Mouse (Mus musculus): ENCODE data around the gene Cbl.

The Cbl gene

GRCm38 (mm10) chr9:44240911-44241310 lies 7.1 kb upstream of the Cbl start:
- in situ Hi-C loops (cut with MboI, MseI), result loop anchor here (5.0 kb wide), 1 partner anchor 49 kb away; no protein-coding TSS in a partner anchor

DNA sequence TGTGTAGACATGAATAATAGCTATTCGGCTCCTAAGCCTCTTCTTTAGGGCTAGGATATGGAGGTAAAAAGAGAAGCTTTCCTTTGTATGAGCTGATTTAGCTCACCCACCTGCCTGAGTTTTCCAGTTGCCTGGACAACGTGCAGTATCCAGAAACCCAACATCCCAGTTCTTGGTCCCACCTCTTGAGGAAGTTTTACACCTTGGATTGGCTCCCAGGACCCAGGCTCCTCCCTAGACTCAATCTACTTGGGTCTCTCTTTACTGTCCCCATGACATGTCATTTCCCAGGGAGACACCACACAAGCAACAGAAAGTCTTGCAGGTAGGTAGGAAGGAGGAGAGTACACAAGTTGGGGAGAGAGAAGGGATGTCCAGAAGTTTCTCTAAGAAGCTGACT lies 6.5 kb upstream of the Cbl start, which contains the start of gene Ccdc153:
Ccdc153 (plus strand) TSS at position 278 of the 400 bp plus-strand sequence.
- in situ Hi-C loops (cut with MboI, MseI), result loop anchor here (5.0 kb wide), 1 partner anchor 48 kb away; no protein-coding TSS in a partner anchor

DNA sequence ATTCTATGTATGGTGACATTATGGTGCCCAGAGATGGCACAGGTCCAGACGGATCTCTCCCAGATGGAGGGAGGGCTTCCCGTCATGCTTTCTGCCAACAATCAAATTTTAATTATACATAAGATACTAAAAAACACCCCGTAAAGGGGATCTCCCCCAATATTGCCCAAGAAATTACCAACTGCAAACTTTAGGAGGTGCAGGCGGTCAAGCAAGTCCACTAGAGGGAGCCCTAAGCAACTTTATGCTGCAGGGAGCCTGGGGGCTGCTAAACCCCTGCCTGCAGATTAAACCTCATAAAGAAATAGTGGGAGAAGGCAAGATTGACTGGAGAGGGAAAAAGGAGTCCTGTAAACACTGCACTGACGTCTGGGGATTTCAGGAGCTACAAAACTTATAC lies 5.6 kb upstream of the Cbl start:
- in situ Hi-C loops (cut with MboI, MseI), result no loop called here

GRCm38 (mm10) chr9:44238501-44239190 lies 4.8 kb upstream of the Cbl start:
- in situ Hi-C loops (cut with MboI, MseI), result no loop called here

GRCm38 (mm10) chr9:44237128-44237527 lies 3.3 kb upstream of the Cbl start:
- in situ Hi-C loops (cut with MboI, MseI), result no loop called here

- in situ Hi-C loops (cut with MboI, MseI), result no loop called here
These were observed 2.8 kb upstream of the Cbl start for GRCm38 (mm10) chr9:44236601-44237000.

DNA sequence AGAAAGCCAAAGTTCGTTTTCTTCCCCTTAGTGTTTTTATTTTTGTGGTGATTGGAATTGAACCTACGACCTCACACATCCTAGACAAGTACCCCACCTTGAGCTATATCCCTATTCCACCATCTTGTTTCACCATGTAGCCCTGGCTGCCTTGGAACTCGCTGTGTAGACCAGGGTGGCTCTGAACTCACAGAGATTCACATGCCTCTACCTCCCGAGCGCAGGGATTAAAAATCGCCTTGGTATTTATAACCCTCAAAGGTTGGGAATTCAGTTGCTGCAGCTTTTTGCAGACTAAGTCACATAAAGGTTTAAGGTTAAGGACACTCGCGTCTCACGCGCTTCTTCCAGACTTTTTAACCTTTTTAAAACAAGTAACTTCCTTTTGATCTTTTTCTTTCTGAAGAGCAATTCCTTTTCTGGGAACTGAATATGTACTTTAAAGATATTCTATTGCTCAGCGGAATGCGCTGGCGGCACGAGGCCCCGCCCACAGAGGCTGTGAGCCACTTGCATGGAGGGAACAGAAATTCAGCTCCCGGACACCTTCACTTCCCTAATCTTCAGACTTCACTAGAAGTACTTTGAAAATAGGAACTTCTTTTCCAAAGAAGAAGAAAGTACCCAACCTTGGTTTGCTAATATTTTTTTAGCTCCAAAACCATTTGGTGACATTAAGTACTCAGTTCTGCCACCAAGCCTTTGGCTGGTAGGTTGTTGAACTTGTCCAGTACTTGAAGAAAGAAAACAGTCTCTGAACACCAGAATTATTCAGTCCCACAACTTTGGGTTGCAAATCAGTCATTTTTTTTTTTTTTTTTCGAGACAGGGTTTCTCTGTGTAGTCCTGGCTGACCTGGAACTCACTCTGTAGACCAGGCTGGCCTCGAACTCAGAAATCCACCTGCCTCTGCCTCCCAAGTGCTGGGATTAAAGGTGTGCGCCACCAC lies 904 bp upstream of the Cbl start:
- in situ Hi-C loops (cut with MboI, MseI), result no loop called here

GRCm38 (mm10) chr9:44233021-44233801 lies 638 bp downstream of the Cbl start:
- in situ Hi-C loops (cut with MboI, MseI), result no loop called here

- in situ Hi-C loops (cut with MboI, MseI), result no loop called here
These were observed 2.2 kb downstream of the Cbl start for GRCm38 (mm10) chr9:44231609-44232008.

DNA sequence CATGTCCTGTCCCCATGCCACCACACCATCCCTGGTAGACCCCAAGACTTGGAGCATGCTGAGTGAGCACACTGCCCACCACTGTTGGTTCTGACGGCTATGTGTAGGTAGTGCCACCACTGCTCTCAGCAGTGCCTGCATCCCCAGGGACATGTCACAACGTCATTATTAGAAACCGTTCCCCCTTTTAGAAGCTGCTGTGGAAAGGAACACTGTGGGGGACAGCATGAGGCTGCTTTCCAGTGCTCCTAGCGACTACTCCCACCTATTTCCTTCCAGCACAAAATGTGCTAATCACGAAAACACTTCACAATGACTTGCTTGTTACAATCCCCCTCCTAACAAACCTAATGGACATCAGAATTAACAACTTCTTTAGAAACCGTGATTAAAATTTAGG lies 7.9 kb downstream of the Cbl start:
- in situ Hi-C loops (cut with MboI, MseI), result no loop called here

DNA sequence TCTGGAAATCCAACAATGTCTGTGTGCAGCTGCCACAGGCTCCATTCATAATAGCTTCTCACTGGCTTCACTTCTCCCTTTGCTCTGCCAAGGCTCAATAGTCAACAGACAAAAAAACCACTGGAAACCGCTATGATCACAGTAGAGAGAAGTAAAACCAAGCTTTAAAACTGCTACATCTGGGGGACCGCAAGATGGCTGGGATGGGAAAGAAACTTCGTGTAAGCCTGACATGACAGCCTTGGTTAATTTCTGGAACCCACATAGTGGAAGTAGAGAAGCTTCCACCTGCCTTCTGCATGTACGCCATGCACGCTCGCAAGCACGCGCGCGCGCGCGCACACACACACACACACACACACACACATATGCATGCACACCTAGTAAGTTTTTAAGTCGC lies 20.3 kb downstream of the Cbl start:
- in situ Hi-C loops (cut with MboI, MseI), result no loop called here

- in situ Hi-C loops (cut with MboI, MseI), result no loop called here
These were observed 21.4 kb downstream of the Cbl start for GRCm38 (mm10) chr9:44212406-44212805.

- in situ Hi-C loops (cut with MboI, MseI), result no loop called here
These were observed 24.4 kb downstream of the Cbl start for GRCm38 (mm10) chr9:44209416-44209815.

DNA sequence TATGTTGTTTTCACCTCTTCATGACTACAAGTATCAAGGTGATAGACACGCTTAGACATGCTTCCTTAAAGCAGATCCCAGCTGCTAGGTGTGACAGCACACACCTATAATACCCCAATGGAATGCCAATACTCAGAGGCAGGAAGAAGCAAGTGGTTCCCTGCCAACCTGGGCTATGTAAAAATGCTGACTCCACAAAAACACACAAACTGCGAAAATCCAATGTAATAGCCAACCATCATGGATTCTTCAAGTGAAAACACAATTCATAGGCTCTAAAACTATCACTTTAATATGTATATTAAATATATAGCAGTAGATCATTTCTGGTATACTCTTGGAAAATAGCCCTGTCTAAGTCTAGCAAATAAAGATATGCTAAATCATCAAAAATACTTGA lies 26.0 kb downstream of the Cbl start:
- in situ Hi-C loops (cut with MboI, MseI), result no loop called here

- in situ Hi-C loops (cut with MboI, MseI), result no loop called here
These were observed 33.4 kb downstream of the Cbl start for GRCm38 (mm10) chr9:44200458-44200857.

DNA sequence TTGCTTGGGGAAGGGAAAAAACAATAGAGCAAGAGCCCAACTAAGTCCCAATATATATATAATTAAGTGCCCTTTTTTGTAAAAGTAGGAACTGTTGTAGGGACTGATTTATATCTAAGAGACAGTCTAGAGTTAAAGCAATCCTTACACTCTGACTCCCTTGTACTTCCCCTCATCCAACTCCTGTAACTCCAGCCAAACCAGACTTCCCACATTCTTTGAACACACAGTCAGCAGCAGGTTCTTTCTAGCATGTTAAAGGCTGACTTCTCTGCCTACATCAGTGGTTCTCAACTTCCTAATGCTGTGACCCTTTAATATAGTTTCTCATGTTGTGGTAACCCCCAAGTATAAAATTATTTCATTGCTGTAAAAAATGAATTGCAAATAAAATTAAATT lies 34.3 kb downstream of the Cbl start:
- in situ Hi-C loops (cut with MboI, MseI), result no loop called here

- in situ Hi-C loops (cut with MboI, MseI), result no loop called here
These were observed 34.7 kb downstream of the Cbl start for GRCm38 (mm10) chr9:44199166-44199565.

- in situ Hi-C loops (cut with MboI, MseI), result no loop called here
These were observed 37.5 kb downstream of the Cbl start for GRCm38 (mm10) chr9:44196354-44196753.

GRCm38 (mm10) chr9:44194000-44194399 lies 39.8 kb downstream of the Cbl start:
- in situ Hi-C loops (cut with MboI, MseI), result loop anchor here (5.0 kb wide), 1 partner anchor 48 kb away; the partner anchor contains the start of gene Ccdc153

GRCm38 (mm10) chr9:44192794-44193193 lies 41.1 kb downstream of the Cbl start:
- in situ Hi-C loops (cut with MboI, MseI), result loop anchor here (5.0 kb wide), 1 partner anchor 50 kb away; the partner anchor contains the start of gene Ccdc153

- in situ Hi-C loops (cut with MboI, MseI), result loop anchor here (5.0 kb wide), 1 partner anchor 50 kb away; the partner anchor contains the start of gene Ccdc153
These were observed 41.5 kb downstream of the Cbl start for GRCm38 (mm10) chr9:44192312-44192711.

All from T-helper 2 cell (primary cell).